Mouse (Mus musculus) midbrain, postnatal 0 days (tissue): ENCODE measurements at regions not wholly inside any gene's neighbourhood (a gene's known extent, or its start where the extent isn't known, plus 50 kb on each side); places are given as distances from the start of the nearest gene placed in this dataset.

Source experiments
- ATAC-seq: fragments of 200-750 bp; cut with Nextera tagmentation; 2 replicates; pipeline ENCODE4 v1.8.0; 2017; ENCODE audit warnings: moderate number of reproducible peaks, mild to moderate bottlenecking, moderate TSS enrichment, moderate library complexity; ENCODE audit not compliant: low FRiP score
- DNase-seq: peaks from one replicate; pipeline ENCODE4 v3.0.0-alpha.2; 2015; ENCODE audit warnings: low spot score
- H3K27ac ChIP-seq: fragments of 300-500 bp; sonication (generic); 2 replicates; pipeline ENCODE4 v1.5.1; 2014; ENCODE audit warnings: low read depth, mild to moderate bottlenecking, low read length, mixed read lengths
- H3K27me3 ChIP-seq: fragments of 300-500 bp; sonication (generic); 2 replicates; pipeline ENCODE4 v1.6.1; 2014; ENCODE audit warnings: low read length, control low read depth, mixed read lengths; ENCODE audit not compliant: insufficient read depth
- H3K36me3 ChIP-seq: fragments of 300-500 bp; sonication (generic); 2 replicates; pipeline ENCODE4 v1.6.1; 2014; ENCODE audit warnings: low read length, control low read depth, mixed read lengths; ENCODE audit not compliant: insufficient read depth
- H3K4me1 ChIP-seq: fragments of 300-500 bp; sonication (generic); 2 replicates; pipeline ENCODE4 v1.6.1; 2014; ENCODE audit warnings: mild to moderate bottlenecking, control low read depth, antibody characterized with exemption, low read length, mixed read lengths; ENCODE audit not compliant: insufficient read depth
- H3K4me2 ChIP-seq: fragments of 300-500 bp; sonication (generic); 2 replicates; pipeline ENCODE4 v1.6.1; 2014; ENCODE audit warnings: low read depth, mild to moderate bottlenecking, low read length, mixed read lengths; ENCODE audit not compliant: poor library complexity, severe bottlenecking
- H3K4me3 ChIP-seq: fragments of 300-500 bp; sonication (generic); 2 replicates; pipeline ENCODE4 v1.5.1; 2014; ENCODE audit warnings: low read depth, mild to moderate bottlenecking, low read length, moderate library complexity
- H3K9ac ChIP-seq: fragments of 300-500 bp; sonication (generic); replicated peaks from 2 replicates; pipeline ENCODE4 v1.6.1; 2014; ENCODE audit warnings: mild to moderate bottlenecking, low read length, moderate library complexity, mixed read lengths; ENCODE audit not compliant: poor library complexity, severe bottlenecking
- H3K9me3 ChIP-seq: fragments of 300-500 bp; sonication (generic); 2 replicates; pipeline ENCODE4 v1.6.1; 2016; ENCODE audit warnings: low read length, control low read depth
- CTCF ChIP-seq: IDR thresholded peaks from 2 replicates; pipeline ENCODE4 v1.5.1; 2016; ENCODE audit warnings: antibody characterized with exemption, mild to moderate bottlenecking
- WGBS: fragments of 180-500 bp; shearing (Covaris S2); extraction: QIAGEN DNeasy Blood & Tissue Kit; methylation state at CpG from one replicate; pipeline ENCODE4 v1.1.7; 2014; 5-methylcytosine and 5-hydroxymethylcytosine counted together

GRCm38 (mm10) chr1:193721850-193722249 lies 351.8 kb upstream of the Camk1g start:
- no peak for DNase-seq
- no peak overlapping the region for H3K27ac ChIP-seq
- H3K4me2 ChIP-seq, result no peak overlapping the region
- no peak overlapping the region for H3K4me3 ChIP-seq
- ATAC-seq, result no peak
- 60% methylated on average over 2 of the region's 2 CpGs for WGBS
- no peaks in the 10 kb centered on the region for H3K27me3 ChIP-seq
- H3K9me3 ChIP-seq, result no peaks in the 10 kb centered on the region
- H3K36me3 ChIP-seq, result no peaks in the 10 kb centered on the region
- TF ChIP-seq CTCF, result no peak
- H3K9ac ChIP-seq, result no peak overlapping the region
- no peaks in the 10 kb centered on the region for H3K4me1 ChIP-seq

DNA sequence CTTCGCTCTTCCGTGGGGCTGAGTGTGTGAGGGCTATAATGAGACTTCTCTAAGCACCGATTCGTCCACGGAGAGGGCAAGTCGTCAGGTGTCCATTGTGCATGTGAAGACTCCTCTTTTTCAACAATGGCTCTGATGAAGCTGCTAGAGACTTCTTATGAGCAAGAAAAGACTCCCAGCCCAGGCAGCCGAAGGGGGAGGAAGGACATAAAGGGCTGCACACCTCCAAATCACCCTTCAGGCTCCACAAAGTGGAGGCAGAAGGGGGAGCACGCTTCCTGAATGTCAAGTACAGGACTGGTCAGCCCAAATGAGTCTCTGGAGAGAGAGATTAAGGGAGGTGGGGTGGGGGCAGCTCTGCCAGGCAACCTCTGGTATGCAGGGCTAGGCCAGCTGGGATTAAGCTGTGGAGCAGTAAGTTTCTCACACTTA lies 350.3 kb upstream of the Camk1g start:
- H3K36me3 ChIP-seq, result no peaks in the 10 kb centered on the region
- 18% methylated on average over 8 of the region's 8 CpGs for WGBS
- ATAC-seq, result peak; percentile 54; the same call in 1 of the 2 replicates

GRCm38 (mm10) chr1:193715328-193715727 lies 345.2 kb upstream of the Camk1g start:
- no peak overlapping the region for H3K4me3 ChIP-seq
- no peak for TF ChIP-seq CTCF
- WGBS, result 75% methylated on average over 4 of the region's 4 CpGs
- no peak overlapping the region for H3K9ac ChIP-seq
- H3K27me3 ChIP-seq, result no peaks in the 10 kb centered on the region
- H3K36me3 ChIP-seq, result no peaks in the 10 kb centered on the region
- no peaks in the 10 kb centered on the region for H3K9me3 ChIP-seq
- no peaks in the 10 kb centered on the region for H3K4me1 ChIP-seq
- H3K27ac ChIP-seq, result no peak overlapping the region
- DNase-seq, result no peak
- H3K4me2 ChIP-seq, result no peak overlapping the region
- ATAC-seq, result no peak

More for the DNA sequence above, 350.3 kb upstream of the Camk1g start:
- DNase-seq, result no peak
- no peak for TF ChIP-seq CTCF
- no peak overlapping the region for H3K9ac ChIP-seq
- H3K27me3 ChIP-seq, result no peaks in the 10 kb centered on the region
- H3K4me3 ChIP-seq, result no peak overlapping the region
- no peaks in the 10 kb centered on the region for H3K9me3 ChIP-seq
- H3K27ac ChIP-seq, result no peak overlapping the region; the same call in 1 of the 2 replicates
- no peak overlapping the region for H3K4me2 ChIP-seq
- no peaks in the 10 kb centered on the region for H3K4me1 ChIP-seq

GRCm38 (mm10) chr1:193714631-193715030 lies 344.5 kb upstream of the Camk1g start:
- no peaks in the 10 kb centered on the region for H3K9me3 ChIP-seq
- H3K27me3 ChIP-seq, result no peaks in the 10 kb centered on the region
- no peak overlapping the region for H3K4me2 ChIP-seq
- 86% methylated on average over 2 of the region's 2 CpGs for WGBS
- no peak for TF ChIP-seq CTCF
- no peak for DNase-seq
- H3K9ac ChIP-seq, result no peak overlapping the region
- no peaks in the 10 kb centered on the region for H3K4me1 ChIP-seq
- no peak overlapping the region for H3K27ac ChIP-seq
- no peaks in the 10 kb centered on the region for H3K36me3 ChIP-seq
- no peak overlapping the region for H3K4me3 ChIP-seq
- no peak for ATAC-seq

DNA sequence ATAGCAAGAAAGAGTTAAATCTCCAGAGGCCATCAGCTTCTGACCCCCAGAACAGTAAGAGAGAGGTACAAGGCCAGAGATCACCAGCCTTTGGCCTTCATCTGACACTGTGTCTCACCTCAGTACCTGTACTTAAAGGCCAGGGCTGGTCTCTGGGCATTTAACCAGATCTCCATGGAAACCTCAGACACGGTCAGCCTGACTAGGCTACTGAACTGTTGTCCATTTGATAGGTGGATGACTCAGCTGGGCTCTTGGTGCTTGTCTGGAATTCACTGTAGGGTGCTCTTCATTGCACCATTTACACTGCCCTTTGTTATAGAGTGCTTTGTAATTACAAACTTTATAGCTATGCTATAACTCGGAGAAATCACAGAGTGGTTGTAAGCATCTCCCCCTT lies 335.1 kb upstream of the Camk1g start:
- Histone ChIP-seq H3K9me3 (no peaks in the 10 kb centered on the region), H3K9ac (no peak overlapping the region), H3K36me3 (no peaks in the 10 kb centered on the region), H3K27ac (no peak overlapping the region), H3K4me3 (no peak overlapping the region), H3K4me1 (no peaks in the 10 kb centered on the region), H3K4me2 (no peak overlapping the region), H3K27me3 (no peaks in the 10 kb centered on the region; the same call in 1 of the 2 replicates)
- ATAC-seq (no peak), DNase-seq (no peak)
- TF ChIP-seq CTCF, result no peak
- 27% methylated on average over 2 of the region's 2 CpGs for WGBS

DNA sequence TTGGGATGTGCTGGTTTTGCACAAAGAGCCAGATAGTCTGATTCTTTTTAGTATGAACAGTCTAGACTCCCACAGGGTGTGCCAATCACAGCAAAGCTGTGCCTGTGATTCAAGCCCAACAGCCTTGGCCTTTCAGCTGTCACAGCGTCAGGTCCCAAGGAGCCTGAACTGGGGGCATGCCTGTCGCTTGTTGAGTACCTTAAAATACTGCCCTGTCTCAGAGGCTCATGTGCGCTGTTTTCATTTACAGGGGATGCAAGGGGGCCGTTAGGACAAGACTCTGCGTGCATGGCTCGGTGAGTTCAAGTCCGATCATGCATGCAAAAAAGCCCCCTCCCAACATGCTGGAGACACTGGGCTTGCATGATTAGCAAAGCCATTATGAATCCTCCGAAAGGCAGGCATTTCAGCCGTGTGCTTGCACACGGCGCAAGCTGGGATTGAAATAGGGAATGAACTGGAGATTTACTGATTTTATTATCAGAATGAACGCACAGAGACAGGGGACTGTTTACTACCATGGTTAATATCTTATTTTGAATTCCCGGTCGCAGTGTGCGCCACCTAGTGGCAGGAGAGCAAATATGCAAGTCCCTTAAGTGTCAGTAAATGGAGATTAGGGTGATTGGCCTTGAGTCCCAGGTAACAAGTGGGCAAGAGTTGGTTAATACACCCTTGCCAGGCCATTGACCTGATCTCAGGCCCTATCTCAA lies 332.8 kb upstream of the Camk1g start:
- H3K9ac ChIP-seq, result no peak overlapping the region

More for the DNA sequence above, 332.8 kb upstream of the Camk1g start:
- TF ChIP-seq CTCF, result peak; percentile 93
- no peak for ATAC-seq
- H3K4me2 ChIP-seq, result peak overlapping the region; percentile 47
- no peak overlapping the region for H3K27ac ChIP-seq
- peak overlapping the region; percentile 13; the same call in 1 of the 2 replicates for H3K4me3 ChIP-seq
- WGBS, result 10% methylated on average over 15 of the region's 15 CpGs
- H3K9me3 ChIP-seq, result no peaks in the 10 kb centered on the region
- no peaks in the 10 kb centered on the region; the same call in none of the 2 replicates for H3K27me3 ChIP-seq
- H3K36me3 ChIP-seq, result no peaks in the 10 kb centered on the region
- H3K4me1 ChIP-seq, result no peaks in the 10 kb centered on the region
- DNase-seq, result peak; percentile 54
